Mouse (Mus musculus): ENCODE data around the gene Dgcr2.
A peak's percentile ranks its signal among the peaks of the same experiment; 100 is the strongest.

Dgcr2 gene

DNA sequence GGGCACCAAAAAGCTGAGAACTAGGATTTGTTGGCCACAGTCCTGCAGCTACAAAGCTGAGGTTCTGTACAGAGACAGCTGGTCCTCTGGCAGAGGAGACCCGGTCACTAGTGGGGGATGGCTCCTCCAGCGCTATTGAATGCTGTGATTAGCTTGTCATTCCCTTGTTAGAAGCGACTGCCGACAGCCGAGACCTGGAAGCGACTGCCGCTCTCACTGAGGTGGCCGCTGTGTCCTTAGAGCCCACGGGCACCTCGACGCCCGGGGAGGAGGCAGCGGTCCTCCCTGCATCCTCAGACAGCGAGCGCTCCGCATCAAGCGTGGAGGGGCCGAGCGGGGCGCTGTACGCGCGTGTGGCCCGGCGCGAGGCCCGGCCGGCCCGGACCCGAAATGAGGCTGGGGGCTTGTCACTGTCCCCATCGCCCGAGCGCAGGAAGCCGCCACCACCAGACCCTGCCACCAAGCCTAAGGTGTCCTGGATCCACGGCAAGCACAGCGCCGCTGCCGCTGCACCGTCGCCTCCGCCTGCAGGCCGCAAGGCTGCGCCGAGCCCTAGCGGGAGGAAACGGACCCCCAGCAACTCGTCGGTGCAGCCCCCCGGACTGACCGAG is 91.7 kb downstream of the Dgcr2 start:
- DNase-seq, result no peak

DNA sequence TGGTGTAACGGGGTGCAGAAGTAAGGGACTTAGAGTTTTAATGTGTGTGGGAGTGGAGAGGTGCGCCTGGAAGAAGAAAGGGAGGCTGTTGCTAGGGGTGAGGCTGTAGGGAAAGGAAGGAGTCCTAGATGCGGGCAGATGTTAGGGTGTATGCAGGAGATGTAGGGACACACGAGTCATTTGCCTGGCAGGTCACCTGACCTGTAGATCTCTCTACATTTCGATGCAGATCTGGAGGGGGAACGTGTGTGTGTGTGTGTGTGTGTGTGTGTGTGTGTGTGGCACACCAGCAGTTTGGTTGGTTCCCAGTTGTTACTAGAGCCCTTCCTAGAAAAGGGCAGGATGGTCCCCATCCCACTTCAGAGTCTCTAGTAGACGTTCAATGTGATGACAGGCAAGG is 93.4 kb downstream of the Dgcr2 start:
- no peak for DNase-seq

DNA sequence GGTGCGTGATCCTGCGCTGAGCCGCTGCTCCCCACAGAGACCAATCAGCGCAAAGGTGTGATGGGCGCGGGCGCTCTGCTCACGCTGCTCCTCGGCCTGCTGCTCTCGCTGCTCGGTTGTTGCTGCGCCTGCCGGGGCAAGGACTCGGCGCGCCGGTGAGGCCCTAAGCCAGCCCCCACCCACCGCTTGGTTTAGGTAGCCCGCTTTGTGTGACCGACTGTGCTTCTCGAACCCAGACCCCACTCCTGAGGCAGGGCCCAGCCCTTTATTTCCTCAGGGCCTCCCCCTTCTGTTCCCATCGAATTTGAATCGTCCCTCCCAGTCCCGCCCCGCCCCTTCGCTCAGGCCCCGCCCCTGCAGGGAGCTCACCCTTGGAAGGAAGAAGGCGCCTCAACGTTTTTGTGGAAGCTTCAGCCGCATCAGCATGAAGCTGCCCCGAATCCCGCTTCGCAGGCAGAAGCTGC is 93.9 kb downstream of the Dgcr2 start:
- DNase-seq, result no peak

DNA sequence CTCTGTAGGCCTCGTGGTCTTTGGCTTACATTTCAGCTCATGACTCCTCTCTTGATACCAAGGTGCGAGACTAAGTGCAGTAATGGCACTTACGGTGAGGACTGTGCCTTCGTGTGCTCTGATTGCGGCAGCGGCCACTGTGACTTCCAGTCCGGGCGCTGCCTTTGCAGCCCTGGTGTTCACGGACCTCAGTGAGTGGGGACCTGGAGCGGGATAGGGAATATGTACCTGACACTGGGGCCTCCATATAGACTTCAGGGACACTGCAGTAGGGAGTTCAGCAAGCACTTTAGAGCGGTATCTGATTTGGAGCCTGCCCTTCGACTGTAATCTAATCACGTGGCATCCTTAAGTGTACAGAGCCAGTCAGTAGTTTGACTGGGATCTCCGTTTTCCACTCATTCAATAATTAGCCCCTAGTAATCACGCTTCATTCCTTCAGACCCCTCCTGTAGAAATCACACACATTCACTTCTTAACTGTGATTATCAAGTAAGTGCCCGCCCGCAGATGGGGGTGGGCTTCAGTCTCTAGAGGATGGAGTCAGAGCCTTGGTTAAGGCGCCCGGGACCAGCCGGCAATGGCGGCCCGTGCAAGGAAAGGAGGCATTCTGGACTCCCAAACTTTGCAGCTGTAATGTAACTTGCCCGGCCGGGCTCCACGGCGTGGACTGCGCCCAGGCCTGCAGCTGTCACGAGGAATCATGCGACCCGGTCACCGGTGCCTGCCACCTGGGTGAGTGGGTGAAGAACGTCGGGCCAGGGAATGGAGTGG is 94.5 kb downstream of the Dgcr2 start:
- no peak for DNase-seq

DNA sequence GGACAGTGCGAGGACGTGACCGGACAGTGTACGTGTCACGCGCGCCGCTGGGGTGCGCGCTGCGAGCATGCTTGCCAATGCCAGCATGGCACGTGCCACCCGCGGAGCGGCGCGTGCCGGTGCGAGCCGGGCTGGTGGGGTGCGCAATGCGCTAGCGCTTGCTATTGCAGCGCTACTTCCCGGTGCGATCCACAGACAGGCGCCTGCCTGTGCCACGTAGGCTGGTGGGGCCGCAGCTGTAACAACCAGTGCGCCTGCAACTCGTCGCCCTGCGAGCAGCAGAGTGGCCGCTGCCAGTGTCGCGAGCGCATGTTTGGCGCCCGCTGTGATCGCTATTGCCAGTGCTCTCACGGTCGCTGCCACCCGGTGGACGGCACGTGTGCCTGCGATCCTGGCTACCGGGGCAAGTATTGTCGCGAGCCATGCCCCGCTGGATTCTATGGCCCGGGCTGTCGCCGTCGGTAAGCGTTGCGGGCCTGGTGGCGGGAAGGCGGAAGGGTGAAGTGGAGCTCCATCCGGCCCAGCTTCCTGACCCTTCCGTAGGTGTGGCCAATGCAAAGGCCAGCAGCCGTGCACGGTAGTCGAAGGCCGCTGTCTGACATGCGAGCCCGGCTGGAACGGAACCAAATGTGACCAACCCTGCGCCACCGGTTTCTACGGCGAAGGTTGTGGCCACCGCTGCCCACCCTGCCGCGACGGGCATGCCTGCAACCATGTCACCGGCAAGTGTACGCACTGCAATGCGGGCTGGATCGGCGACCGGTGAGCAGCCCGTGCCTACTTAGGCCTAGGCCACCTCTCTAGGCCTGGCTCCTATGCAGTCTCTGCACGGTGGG is 95.3 kb downstream of the Dgcr2 start:
- no peak for DNase-seq

DNA sequence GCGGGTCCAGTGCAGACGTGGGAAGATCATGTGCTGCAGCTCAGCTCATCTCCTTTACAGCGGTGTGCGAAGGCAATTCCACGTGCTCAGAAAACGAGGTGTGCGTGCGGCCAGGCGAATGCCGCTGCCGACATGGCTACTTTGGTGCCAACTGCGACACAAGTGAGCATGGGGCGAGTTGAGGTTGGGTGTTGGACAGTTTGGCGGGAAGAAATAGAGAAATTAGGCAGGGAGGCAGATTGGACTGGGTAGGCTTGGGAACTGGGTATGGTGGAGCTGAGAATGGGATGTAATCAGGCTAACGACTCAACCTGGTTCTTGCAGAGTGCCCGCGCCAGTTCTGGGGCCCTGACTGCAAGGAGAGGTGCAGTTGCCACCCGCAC is 95.9 kb downstream of the Dgcr2 start:
- DNase-seq, result no peak

DNA sequence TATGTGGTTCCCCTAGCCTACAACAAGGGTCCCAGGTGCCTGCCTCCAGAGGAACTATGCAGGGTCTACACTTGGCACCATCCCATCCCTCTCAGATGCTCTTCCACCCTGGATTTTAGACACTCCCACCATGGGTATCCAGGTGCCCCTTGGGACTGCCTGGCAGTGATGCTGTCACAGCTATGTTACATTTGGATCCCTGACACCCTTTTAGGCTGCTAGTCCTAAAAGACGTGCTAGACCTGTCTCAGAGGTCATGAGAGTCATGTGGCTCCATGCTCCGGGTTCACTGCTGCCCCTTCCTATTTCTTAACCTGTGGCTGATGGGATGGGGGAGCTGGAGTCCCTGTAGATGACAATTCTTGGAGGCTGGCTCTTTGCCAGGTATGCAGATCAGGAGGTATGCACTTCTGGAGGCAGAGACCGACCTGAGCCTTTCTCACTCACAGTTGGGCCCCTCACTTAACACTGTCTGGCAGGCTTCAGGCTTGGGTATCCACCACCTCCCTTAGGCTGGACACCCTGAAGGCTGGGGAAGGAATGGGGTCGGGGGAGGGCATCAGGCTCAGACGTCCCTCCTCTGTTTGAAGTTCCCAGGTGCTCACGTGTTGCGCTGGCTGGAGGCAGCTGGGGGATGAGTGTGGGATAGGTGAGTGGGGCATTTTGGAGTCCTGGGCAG is 96.4 kb downstream of the Dgcr2 start:
- no peak for DNase-seq

DNA sequence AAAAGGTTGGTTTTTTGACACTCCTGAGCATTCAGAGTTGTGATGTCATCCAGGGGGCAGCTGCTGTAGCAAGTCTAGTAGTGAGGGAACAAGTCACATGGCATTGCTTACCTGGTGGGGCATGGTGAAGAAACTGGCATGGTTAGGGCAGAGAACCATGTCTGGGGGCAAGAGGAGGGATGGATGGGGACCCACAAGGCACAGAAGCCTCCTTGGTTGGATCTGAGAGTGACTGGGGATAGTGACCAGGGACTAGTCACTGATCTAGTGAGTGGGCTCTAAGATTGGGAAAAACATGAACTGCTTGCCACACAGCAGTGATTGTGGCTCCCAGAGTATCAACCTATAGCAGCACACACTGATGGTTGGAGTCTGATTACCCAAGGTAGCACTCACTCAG is 98.8 kb downstream of the Dgcr2 start:
- no peak for DNase-seq

DNA sequence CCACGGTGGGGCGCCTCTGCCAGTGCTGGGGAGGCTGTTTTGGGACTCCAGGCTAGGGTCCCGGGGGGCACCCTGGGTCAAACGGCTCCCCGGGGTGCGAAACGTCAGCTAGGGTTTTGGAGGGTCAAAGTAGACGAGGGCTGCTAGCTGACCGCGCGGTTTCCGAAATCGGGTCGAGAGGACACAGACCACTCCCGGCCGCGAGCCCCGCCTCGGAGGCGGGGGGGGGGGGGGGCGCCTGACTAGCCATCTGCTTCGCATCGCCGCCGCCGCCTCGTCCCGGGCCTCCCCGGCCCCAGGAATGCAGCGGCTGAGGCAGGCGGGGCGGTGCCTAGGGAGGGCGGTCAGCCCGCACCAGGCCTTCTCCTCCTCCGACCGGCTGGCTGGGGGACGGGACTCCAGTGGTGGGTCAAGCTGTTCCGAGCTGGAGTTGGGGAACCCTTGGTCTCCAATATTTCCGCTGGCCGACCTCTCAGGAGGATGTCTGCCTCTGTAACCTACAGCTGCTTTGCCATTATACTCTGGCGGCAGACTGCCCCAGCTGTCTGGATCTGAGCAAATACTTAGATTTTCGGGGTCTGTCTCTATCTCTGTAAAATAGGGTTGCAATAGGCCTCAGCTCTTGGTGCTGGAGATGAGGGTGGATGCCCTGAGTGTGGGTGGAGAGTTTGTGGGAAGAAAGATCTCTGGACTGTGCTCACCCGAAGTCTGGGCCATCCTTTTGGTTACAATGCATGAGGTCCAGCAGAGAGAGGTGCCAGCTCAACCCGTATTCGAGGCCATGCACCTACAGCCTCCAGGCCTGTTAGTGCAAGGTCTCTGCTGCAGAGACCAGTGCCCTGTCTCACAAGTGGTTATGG is 99.8 kb downstream of the Dgcr2 start:
- peak; percentile 54 for DNase-seq

DNA sequence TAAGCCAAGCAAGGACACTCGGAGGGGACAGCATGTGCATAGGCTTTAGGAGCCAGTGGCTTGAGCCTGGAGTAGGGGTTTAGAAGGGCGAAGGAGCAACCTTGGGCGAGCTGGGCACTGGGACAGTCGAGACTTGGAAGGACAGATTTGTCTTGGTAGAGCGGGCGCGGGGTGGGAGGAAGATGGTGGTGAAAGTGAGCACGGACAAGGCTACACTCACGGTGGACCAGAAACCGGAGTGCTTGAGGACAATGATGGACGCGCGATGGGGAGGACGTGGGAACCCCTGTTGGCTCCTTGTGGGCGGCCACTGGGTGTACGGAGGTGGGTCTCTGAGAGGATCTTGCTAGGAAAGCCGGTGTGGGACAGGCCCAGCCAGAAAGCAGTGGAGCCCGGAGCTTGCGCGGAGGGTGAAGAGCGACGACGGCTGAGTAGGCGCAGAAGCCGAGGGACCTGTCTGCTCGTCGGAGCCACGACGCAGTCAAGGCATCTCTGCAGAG is 100.5 kb downstream of the Dgcr2 start:
- no peak for DNase-seq

DNA sequence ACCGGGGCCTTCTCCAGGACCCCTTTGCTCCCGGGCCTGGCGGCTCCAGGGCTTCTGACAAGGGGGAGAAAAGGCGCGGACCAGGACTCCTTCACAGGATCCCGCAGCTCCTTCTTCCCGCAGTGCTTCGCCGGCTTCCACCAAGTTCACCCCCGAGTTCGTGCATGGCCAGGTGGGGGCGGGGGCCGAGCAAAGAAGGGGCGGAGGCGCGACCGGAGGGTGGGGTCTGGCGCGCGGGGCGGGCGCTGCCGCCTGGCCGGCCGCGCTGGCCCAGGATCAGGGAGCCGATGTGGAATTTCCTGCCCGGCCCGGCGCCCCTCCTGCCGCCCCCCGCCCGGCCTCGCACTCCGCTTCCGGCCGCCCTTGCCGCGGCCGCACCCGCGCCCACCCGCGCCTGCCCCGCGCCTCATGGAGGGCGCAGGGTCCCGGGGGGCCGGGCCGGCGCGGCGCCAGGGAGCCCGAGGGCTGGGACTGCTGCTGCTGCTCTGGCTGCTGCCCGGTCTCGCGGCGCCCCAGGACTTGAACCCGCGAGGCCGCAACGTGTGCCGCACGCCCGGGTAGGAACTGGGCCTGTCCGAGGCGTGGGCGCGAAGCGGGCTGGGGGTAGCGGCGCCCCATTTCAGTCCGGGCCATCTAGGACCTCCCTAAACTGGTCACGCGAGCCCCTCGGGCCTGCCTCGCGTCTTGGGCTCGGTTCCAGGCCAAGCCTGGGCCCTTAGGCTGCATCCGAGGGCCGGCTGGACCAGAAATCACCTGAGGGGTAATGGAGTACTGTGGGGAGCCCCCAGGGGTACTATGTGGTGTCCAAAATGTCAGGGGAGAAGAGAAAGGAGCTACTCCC is 101.2 kb downstream of the Dgcr2 start, which contains the start of gene Scarf2:
Scarf2 (plus strand) TSS at position 312 of the 841 bp plus-strand sequence.
- no peak for DNase-seq

DNA sequence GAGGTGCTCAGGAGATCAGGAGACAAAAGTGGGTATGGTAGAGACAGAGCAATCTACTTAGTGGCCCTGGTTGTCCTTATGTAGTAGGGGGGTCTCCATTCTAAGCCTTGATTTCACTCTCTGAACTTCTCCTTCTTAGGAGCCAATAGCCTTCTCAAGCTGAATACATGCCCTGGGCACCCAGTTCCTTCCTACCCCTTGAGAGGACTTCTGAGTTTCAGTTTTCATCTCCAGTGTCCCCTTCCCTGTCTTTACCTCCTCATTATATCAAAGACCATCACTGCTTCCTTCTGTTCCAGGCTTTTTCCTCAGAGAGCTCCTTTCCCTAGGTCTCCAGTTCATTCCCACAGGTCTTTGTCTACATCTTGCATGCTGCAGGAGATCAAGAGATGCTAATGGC is 101.8 kb downstream of the Dgcr2 start:
- no peak for DNase-seq

DNA sequence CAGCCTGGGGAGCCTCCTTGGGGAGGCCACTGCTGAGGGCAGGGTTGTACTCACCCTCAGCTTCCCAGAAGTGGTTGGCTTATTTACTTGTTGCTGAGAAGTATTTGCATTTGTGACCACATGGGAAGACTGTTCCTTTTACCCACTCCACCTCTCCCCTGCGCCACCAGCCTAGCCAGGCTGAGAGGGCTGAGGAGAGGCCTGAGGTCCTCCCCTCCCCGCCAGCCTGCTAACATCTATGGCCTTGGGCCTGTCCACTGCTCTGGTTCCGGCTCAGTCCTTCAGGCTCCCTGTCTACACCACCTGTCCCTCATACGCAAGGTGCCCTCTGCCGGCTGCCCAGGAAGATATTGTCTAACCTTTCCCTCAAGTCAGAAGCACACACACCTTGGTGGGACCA is 102.7 kb downstream of the Dgcr2 start:
- DNase-seq, result no peak

DNA sequence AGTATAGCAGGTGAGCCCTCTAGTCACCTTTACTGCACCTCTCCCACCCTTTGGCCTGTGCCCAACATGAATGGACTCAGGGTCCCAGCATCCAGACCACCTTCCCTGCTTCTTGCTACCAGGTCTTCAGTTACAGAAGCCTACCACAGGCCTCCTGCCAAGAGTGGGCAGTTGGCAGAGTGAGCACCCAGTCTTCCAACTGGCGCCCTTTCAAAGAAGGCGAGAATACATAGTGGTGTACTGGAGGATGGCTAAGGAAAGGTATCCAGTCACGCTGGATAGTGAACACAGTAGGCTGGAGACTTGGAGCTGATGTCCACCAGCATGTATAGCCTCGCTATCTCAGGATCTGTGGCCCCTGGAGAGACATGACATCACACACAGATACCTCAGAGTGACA is 104.3 kb downstream of the Dgcr2 start:
- DNase-seq, result no peak

DNA sequence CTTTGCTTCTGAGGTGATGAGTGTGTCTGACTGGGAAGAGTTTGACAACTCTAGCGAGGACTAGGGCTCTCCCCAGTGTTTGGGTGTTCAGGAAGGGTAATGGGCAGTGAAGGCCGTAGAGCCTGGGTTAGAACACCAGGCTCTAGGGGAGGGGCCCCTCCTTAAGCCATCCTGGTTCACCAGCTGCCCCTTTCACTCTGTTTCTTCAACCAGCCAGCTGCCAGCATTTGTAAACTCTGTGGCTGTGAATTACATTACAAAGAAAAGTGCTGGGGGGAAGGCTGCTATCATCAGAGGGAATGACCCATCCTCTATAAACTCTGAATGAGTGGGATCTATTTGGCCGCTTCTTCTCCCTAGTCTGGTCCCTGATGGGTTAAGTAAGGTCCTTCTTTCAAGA is 105.6 kb downstream of the Dgcr2 start:
- DNase-seq, result no peak

Data from kidney, adult 9 months (tissue).